Mouse (Mus musculus) G1E (cell line): ENCODE measurements around the gene Ugcg.

Experiments used
- CTCF ChIP-seq: IDR thresholded peaks from 2 replicates; pipeline ENCODE4 v1.5.1; 2012; ENCODE audit warnings: low read depth, low read length, inconsistent platforms, mixed read lengths
- GATA1 ChIP-seq: IDR thresholded peaks from 2 replicates; pipeline ENCODE4 v1.6.1; 2012; ENCODE audit warnings: borderline replicate concordance, low read length, inconsistent platforms, mixed read lengths
- POLR2AphosphoS5 ChIP-seq: IDR thresholded peaks from 2 replicates; pipeline ENCODE4 v1.6.1; 2012; ENCODE audit warnings: low read depth, low read length, inconsistent platforms; ENCODE audit not compliant: insufficient replicate concordance
- TAL1 ChIP-seq: conservative IDR thresholded peaks from 2 replicates; pipeline ENCODE4 v1.6.1; 2012; ENCODE audit warnings: low read depth, low read length, inconsistent platforms, mixed read lengths

DNA sequence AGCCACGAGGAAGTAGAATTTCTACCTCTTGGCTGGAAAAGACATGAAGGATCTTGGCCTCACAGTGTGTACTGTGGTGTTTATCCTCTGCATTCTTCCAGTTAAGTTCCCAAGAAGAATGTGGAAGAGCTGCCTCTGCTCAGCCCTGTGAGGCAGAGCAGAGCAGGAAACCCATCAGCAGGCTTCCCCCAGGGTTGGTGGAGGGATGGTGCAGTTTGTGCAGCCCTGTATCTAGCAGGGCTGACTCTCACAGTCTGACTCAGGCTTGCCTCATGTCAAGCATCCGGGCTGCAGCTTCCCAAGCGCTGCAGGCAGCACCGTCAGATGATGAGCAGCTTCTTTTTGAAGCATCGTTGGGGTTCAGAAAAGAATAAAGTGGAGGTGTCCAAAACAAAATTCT is 40.0 kb upstream of the Ugcg start:
- TF ChIP-seq GATA1 (no peak), CTCF (no peak), POLR2AphosphoS5 (no peak), TAL1 (no peak)
